Mouse (Mus musculus): Measurements from ENCODE around the gene Gemin5. TPM values are rescaled to one million over a fixed set of nuclear protein-coding genes. Genes with fewer than 3 reads are reported as not detected.
A peak's percentile ranks its signal among the peaks of the same experiment; 100 is the strongest.

Gemin5 gene
- total and polyA plus RNA-seq, 2 experiments from 2014 or later: 6.1 to 16.4 TPM

DNA sequence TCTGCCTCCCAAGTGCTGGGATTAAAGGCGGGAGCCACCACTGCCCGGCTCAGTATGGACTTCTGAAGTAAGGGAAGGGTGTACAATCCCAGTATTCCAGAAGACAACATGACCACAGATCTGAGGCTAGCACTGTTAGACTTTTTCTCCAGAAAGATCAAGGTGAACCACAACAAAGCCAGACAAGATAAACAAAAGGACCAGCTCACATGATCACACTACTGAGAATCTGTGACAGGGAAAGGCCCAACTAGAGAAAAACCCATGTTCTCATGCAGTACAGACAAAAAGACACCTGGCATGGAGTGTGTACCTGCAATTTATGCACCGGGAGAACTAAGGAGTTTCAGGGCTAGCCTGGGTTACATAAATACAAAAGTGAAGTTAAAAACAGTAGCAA lies 36.3 kb downstream of the Gemin5 start:
- Histone ChIP-seq H3K36me3 (replicated peaks; ENCODE audit: control insufficient read depth, insufficient read depth, low read length) (peaks cover 85% of the 10 kb centered on the region), H3K9ac (replicated peaks; ENCODE audit: low read depth, low read length) (no peak overlapping the region), H3K4me2 (ENCODE audit: low read depth, low read length) (no peak overlapping the region), H3K9me3 (replicated peaks; ENCODE audit: control insufficient read depth, low read length) (no peaks in the 10 kb centered on the region), H3K27ac (ENCODE audit: low read depth) (no peak overlapping the region), H3K4me1 (ENCODE audit: control insufficient read depth, insufficient read depth) (no peaks in the 10 kb centered on the region), H3K27me3 (ENCODE audit: control insufficient read depth, insufficient read depth, low read length) (no peaks in the 10 kb centered on the region), H3K4me3 (ENCODE audit: low read depth, low read length) (no peak overlapping the region)
- ATAC-seq (ENCODE audit: insufficient read depth, low read depth): no peak
- WGBS: 92% methylated on average over 3 of the region's 3 CpGs
- DNase-seq (ENCODE audit: low spot score): no peak
- no peak for TF ChIP-seq EP300 (IDR thresholded peaks at IDR 0.05; ENCODE audit: low read depth)
- no peak for TF ChIP-seq CTCF (IDR thresholded peaks at IDR 0.05; ENCODE audit: low read depth)

DNA sequence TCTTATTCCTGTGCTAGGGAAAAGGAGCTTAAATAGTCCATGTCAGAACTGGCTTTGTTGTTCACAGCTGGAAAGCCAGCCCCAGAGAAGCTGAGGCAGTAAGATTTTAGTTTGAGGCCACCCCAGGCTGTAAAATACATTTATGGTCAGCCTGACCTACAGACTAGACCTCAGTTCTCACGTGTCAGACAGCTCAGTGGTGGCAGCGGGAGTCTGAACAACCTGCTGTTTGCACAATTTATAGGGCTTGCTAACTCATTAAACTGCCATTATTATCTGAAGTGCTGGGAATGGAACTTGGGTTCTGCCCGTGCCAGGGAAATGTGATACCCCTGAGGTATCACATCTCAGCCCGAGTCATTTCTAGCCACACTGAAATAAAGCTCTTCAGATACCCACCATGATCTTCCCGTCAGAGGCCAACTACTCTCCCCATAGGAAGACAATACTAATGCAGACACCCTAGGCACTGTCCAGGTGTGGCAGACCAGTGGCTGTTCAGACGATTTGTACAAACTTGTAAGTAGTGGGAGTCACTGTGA lies 39.0 kb downstream of the Gemin5 start:
- Histone ChIP-seq H3K4me1 (ENCODE audit: control insufficient read depth, insufficient read depth) (peaks cover 16% of the 10 kb centered on the region), H3K36me3 (replicated peaks; ENCODE audit: control insufficient read depth, insufficient read depth, low read length) (peaks cover 64% of the 10 kb centered on the region), H3K27ac (ENCODE audit: low read depth) (no peak overlapping the region), H3K4me2 (ENCODE audit: low read depth, low read length) (no peak overlapping the region), H3K27me3 (ENCODE audit: control insufficient read depth, insufficient read depth, low read length) (no peaks in the 10 kb centered on the region), H3K4me3 (ENCODE audit: low read depth, low read length) (no peak overlapping the region), H3K9ac (replicated peaks; ENCODE audit: low read depth, low read length) (no peak overlapping the region), H3K9me3 (replicated peaks; ENCODE audit: control insufficient read depth, low read length) (no peaks in the 10 kb centered on the region)
- TF ChIP-seq EP300 (IDR thresholded peaks at IDR 0.05; ENCODE audit: low read depth): no peak
- no peak for TF ChIP-seq CTCF (IDR thresholded peaks at IDR 0.05; ENCODE audit: low read depth)
- 60% methylated on average over 6 of the region's 6 CpGs for WGBS
- no peak for ATAC-seq (ENCODE audit: insufficient read depth, low read depth)
- DNase-seq (ENCODE audit: low spot score): no peak

DNA sequence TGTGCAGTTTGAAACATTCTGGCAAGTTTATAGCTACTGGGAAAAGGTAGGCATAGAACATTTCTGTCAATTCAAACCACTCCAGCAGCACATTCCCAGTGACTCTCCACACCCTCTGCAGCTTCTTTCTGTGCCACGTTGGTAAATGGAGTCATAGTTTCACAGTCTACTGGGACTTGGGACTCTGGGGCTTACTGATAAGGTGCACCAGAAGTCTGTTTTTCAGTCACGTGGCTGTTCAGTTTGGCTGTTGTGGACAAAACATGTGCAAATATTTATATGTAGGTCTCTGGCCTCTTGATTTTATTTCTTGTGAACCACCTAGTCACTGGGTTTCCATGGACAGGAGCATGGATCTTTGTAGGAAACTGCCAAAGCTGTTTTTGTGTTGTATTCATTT lies 40.8 kb downstream of the Gemin5 start:
- Histone ChIP-seq H3K27me3 (ENCODE audit: control insufficient read depth, insufficient read depth, low read length) (no peaks in the 10 kb centered on the region), H3K36me3 (replicated peaks; ENCODE audit: control insufficient read depth, insufficient read depth, low read length) (peaks cover 57% of the 10 kb centered on the region), H3K4me3 (ENCODE audit: low read depth, low read length) (no peak overlapping the region), H3K9ac (replicated peaks; ENCODE audit: low read depth, low read length) (no peak overlapping the region), H3K4me2 (ENCODE audit: low read depth, low read length) (no peak overlapping the region), H3K27ac (ENCODE audit: low read depth) (no peak overlapping the region), H3K4me1 (ENCODE audit: control insufficient read depth, insufficient read depth) (peaks cover 20% of the 10 kb centered on the region), H3K9me3 (replicated peaks; ENCODE audit: control insufficient read depth, low read length) (no peaks in the 10 kb centered on the region)
- TF ChIP-seq CTCF (IDR thresholded peaks at IDR 0.05; ENCODE audit: low read depth): no peak
- no peak for TF ChIP-seq EP300 (IDR thresholded peaks at IDR 0.05; ENCODE audit: low read depth)
- ATAC-seq (ENCODE audit: insufficient read depth, low read depth) (no peak), DNase-seq (ENCODE audit: low spot score) (no peak)
- 58% methylated on average over 2 of the region's 2 CpGs for WGBS

GRCm38 (mm10) chr11:58126397-58127160 lies 41.8 kb downstream of the Gemin5 start:
- H3K4me2 ChIP-seq (ENCODE audit: low read depth, low read length): no peak overlapping the region
- ATAC-seq (ENCODE audit: insufficient read depth, low read depth): peak; percentile 85
- peak; percentile 84 for DNase-seq (ENCODE audit: low spot score)
- H3K27ac ChIP-seq (ENCODE audit: low read depth): peak overlapping the region; percentile 78
- TF ChIP-seq CTCF (IDR thresholded peaks at IDR 0.05; ENCODE audit: low read depth) (peak; percentile 57), EP300 (IDR thresholded peaks at IDR 0.05; ENCODE audit: low read depth) (no peak)
- WGBS: 37% methylated on average over 7 of the region's 7 CpGs
- H3K27me3 ChIP-seq (ENCODE audit: control insufficient read depth, insufficient read depth, low read length): no peaks in the 10 kb centered on the region
- H3K36me3 ChIP-seq (replicated peaks; ENCODE audit: control insufficient read depth, insufficient read depth, low read length): peaks cover 51% of the 10 kb centered on the region
- peaks cover 20% of the 10 kb centered on the region for H3K4me1 ChIP-seq (ENCODE audit: control insufficient read depth, insufficient read depth)
- no peak overlapping the region for H3K4me3 ChIP-seq (ENCODE audit: low read depth, low read length)
- H3K9ac ChIP-seq (replicated peaks; ENCODE audit: low read depth, low read length): no peak overlapping the region
- H3K9me3 ChIP-seq (replicated peaks; ENCODE audit: control insufficient read depth, low read length): no peaks in the 10 kb centered on the region

DNA sequence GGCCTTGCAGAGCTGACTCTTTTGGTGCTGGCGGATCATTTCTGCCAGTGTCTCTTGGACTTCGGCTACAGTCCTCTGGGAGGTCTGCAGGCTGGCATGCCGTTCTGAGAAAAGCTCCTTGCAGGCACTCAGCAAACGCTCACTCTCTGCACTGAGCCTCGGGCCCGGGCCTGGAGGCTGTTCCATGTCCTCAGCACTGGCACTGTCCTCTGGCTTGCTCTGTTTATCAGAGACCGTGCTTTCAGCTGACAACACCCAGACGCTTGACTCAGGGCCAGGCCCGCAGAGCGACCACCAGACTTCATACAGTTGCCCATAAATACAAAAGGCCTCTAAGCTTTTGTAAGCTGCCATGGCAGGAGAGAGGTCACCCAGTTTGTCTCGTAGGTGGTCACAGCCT lies 43.3 kb downstream of the Gemin5 start:
- no peak overlapping the region for H3K4me2 ChIP-seq (ENCODE audit: low read depth, low read length)
- peaks cover 23% of the 10 kb centered on the region for H3K4me1 ChIP-seq (ENCODE audit: control insufficient read depth, insufficient read depth)
- no peaks in the 10 kb centered on the region for H3K9me3 ChIP-seq (replicated peaks; ENCODE audit: control insufficient read depth, low read length)
- peak overlapping the region; percentile 78 for H3K27ac ChIP-seq (ENCODE audit: low read depth)
- TF ChIP-seq CTCF (IDR thresholded peaks at IDR 0.05; ENCODE audit: low read depth) (no peak), EP300 (IDR thresholded peaks at IDR 0.05; ENCODE audit: low read depth) (no peak)
- peaks cover 55% of the 10 kb centered on the region for H3K36me3 ChIP-seq (replicated peaks; ENCODE audit: control insufficient read depth, insufficient read depth, low read length)
- 24% methylated on average over 11 of the region's 11 CpGs for WGBS
- no peaks in the 10 kb centered on the region for H3K27me3 ChIP-seq (ENCODE audit: control insufficient read depth, insufficient read depth, low read length)
- no peak overlapping the region for H3K9ac ChIP-seq (replicated peaks; ENCODE audit: low read depth, low read length)
- H3K4me3 ChIP-seq (ENCODE audit: low read depth, low read length): no peak overlapping the region
- DNase-seq (ENCODE audit: low spot score) (no peak), ATAC-seq (ENCODE audit: insufficient read depth, low read depth) (peak; percentile 48)
